Mouse (Mus musculus) erythroid progenitor cell, adult 5-6 weeks (primary cell): Measurements from ENCODE around the gene Dpep3. TPM values are rescaled to one million over a fixed set of nuclear protein-coding genes. Genes with fewer than 3 reads are reported as not detected.
"Not testable (repeated sequence)": the region's sequence is repeated elsewhere in the genome, so short reads cannot be mapped to it uniquely, and the experiment has no call there.

Source experiments
- ATAC-seq: replicated peaks from 2 replicates; pipeline ENCODE4 v1.8.0; 2016; ENCODE audit warnings: moderate number of reproducible peaks, mild to moderate bottlenecking, moderate TSS enrichment, inconsistent platforms; ENCODE audit not compliant: poor library complexity, low FRiP score, severe bottlenecking
- total RNA-seq, 2 experiments: library from RNA; stranded (forward) in 1 of 2; stranded (reverse) in 1 of 2; fragments of 150-400 nt in 1 of 2; fragments of 186-747, 209-891 nt in 1 of 2; gene quantifications; 2 replicates each; pipeline versions ENCODE4 v1.2.3 to v1.2.4; 2015 to 2017; ENCODE audit warnings: low replicate concordance in 2 of 2

Dpep3 gene
- total RNA-seq, 2 experiments from 2014 or later, result not detected

DNA sequence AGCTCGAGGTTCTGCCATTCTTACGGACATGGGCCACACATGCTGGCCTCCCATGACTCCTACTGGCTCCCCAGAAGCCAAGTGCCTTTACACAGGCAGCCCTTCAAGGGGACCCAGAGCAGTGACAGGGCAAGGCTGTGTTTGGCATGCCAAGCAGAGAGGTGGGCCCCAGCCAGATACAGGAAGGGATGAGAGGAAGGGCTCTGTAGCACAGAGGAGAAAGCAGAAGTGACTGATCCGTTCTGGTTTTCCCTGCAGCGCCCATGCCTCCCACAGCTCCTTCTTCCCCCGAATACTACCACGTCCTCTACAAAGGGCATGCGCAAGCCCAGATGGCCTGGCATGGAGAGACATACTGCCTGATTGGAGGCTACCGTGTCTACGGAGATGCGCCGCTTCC is 4.2 kb upstream of the Dpep3 start:
- not testable (repeated sequence) for ATAC-seq

- ATAC-seq, result no peak
Measured at GRCm38 (mm10) chr8:105981146-105981545, 1.9 kb upstream of the Dpep3 start.

- ATAC-seq, result no peak
Measured at GRCm38 (mm10) chr8:105975363-105975762, 3.9 kb downstream of the Dpep3 start.

- ATAC-seq, result no peak
Measured at GRCm38 (mm10) chr8:105971019-105971720, 8.1 kb downstream of the Dpep3 start.

DNA sequence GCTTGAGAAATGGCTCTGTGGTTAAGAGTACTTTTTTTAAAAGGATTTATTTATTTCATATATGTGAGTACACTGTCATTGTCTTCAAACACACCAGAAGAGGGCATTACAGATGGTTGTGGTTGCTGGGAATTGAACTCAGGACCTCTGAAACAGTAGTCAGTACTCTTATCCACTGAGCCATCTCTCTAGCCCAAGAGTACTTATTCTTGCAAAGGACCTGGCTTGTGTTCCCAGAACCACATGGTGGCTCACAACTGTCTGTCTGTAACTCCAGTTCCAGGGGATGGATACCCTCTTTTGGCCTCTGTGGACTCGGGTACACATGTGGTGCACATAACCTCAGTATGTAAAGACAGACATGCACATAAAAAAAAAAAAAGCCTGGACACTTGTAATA is 9.9 kb downstream of the Dpep3 start:
- ATAC-seq, result no peak

GRCm38 (mm10) chr8:105966692-105967311 is 12.4 kb downstream of the Dpep3 start:
- peak; percentile 62 for ATAC-seq

GRCm38 (mm10) chr8:105965905-105966341 is 13.3 kb downstream of the Dpep3 start, which contains the start of gene Slc12a4:
Slc12a4 (minus strand) TSS chr8:105966097.
- ATAC-seq, result peak; percentile 48

GRCm38 (mm10) chr8:105965266-105965904 is 13.8 kb downstream of the Dpep3 start:
- ATAC-seq, result peak; percentile 36; the same call in 1 of the 2 replicates

DNA sequence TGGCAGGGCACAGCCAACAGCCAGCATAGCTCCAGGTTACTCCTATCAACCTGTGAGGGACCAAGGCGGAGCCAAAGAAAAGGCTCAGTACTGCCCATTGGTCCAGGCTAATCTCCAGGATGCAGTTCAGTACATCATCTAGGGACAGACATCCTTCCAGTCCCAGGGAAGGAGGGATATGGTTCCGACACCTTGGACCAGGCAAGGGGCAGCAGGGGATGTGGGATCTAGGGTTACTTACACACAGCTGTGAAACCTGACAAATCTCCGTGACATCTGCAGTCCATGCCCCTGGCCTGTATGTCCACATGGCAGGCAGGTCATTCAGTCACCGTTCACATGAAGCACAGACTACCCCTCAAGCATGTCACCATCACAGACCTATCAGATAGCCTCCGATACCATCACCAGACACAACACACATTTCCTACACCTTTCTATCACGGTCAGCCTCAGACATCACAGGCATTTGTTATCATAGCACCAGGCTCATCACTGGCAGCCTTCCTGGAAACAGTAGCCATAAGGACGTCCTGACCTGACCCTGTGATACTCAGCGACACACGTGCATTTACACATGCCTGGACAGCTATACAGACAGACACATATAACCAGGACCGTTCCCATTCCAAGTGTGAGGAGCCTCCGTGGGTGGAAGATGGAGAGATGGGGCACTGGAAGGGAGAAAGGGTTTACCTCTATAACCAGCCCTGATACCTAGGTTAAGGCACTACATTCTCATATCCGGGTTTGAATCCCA is 14.5 kb downstream of the Dpep3 start:
- no peak for ATAC-seq

DNA sequence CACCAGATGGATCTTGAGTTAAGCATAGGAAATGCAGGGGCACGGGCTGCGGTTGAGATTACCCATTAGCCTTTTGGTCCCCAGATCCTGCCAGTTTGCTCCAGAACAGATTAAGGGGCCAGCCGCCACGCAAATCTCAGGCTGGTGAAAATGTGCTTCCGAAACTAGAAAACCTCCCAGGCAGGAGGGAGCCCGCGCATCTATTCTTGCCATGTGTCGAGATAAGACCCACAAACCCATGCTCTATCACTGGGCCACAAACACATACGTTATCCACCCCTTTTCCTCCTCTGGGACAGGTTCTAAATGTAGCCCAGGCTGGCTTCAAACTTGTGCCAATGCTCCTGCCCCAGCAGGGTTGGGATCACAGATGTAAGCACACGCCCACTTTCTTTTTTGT is 17.7 kb downstream of the Dpep3 start:
- no peak for ATAC-seq

- peak; percentile 44 for ATAC-seq
Measured at GRCm38 (mm10) chr8:105961101-105961500, 18.1 kb downstream of the Dpep3 start.

- no peak for ATAC-seq
Measured at GRCm38 (mm10) chr8:105959350-105959749, 19.9 kb downstream of the Dpep3 start.

DNA sequence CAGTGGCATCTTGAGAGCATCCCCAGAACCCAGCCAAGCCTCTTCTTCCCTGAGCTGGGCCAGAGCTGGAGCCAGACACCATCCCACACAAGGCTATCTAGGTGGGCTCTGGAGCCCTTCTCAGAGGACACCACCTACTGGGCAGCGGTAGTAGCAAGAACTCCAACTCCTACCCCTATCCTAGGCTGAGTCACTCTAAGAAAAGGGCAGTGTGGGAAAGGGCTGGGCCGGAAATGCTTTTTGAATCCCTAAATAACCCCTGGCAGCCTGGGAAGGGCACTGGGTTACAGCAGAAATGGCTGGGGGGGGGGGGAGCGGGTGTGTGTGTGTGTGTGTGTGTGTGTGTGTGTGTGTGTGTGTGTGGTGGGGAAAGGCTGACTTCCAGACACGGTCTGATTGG is 21.4 kb downstream of the Dpep3 start:
- ATAC-seq, result no peak

DNA sequence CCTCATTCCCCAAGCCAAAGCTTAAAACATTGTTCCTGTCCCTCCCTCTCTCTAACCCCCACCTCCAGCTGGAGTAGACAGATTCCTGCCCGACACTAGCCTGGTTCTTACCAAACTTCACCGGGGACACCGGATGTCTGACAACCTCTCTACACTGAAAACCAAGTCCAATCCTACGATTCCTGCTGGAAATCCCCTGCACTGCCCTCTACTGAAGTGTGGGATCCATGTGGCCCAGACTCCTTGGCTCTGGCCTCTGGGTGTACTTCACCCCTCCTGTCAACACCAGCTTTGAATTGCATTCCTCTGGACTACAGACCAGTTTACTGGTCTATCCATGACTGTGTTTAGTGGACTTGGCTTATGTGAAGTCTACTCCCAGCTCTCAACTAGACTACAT is 22.7 kb downstream of the Dpep3 start:
- ATAC-seq, result no peak

DNA sequence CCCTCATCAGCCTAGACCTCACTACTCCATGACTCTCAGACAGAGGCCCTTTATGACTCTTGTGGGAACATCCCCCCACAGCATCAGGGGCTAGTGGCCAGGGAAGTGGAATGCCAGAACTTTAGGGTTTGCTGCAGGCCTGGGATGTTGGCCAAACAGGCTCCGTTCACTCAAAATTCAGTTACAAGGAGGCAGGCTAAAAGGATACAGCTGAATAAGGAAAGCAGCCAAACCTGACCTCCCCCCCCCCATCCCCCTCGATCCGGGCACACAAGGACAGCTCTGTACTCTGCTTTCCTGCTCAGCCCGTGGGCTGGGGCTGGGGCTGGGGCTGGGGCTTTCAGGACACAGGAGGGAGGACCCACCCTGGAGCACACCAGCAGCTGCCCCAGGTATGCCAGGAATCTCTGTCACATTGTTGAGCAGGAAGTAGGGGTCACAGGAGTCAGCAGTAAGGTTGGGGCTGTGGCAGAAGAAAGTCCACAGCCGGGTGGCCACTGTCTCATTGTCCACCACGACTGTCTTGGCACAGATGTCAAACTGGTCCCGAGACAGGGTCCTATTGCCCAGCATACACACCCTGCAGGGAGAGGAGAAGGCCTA is 28.1 kb downstream of the Dpep3 start:
- no peak for ATAC-seq

DNA sequence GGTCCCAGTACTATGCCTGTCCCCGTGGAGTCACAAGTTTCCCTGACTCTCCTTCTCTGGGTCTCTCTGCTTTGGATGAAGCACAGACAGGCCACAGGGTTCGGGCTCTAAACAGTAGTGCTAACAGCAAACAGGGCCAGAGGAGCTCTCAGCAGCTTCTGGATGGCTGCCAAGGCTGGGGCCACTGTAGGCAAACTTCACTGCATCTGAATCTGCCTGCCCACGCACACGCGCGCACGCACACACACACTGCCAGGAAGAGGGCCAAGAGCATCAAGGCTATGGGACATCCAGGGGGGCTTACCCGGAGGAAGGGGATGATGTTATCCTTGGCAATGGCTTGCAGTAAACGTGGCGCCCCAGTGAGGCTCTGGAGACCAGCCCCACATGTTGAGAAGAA is 29.9 kb downstream of the Dpep3 start:
- ATAC-seq, result no peak

DNA sequence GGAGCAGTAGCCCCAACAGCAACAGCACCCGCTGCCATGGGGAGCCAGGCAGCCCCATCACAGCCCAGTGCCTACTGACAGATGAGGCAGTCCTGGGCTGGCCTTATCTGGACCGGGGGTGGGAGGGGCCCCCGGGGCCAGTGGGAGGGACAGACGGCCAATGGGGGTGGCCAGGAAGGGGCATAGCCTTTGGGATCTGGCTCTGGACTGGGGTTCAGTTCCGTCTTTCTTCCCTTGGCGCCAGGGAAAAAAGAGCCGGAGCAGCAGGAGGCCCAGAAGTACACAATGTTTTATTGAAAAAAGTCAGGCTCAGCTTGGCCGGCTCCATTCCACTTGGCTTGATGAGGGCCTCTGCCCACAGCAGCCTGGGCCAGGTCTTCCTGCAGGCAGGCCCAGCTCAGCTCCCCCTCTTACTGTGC is 35.9 kb downstream of the Dpep3 start, which contains the start of gene Lcat:
TSS of gene Lcat (minus strand) at position 62 of the 419 bp plus-strand sequence.
- no peak for ATAC-seq

- no peak for ATAC-seq
Measured at GRCm38 (mm10) chr8:105942542-105942941, 36.7 kb downstream of the Dpep3 start.

DNA sequence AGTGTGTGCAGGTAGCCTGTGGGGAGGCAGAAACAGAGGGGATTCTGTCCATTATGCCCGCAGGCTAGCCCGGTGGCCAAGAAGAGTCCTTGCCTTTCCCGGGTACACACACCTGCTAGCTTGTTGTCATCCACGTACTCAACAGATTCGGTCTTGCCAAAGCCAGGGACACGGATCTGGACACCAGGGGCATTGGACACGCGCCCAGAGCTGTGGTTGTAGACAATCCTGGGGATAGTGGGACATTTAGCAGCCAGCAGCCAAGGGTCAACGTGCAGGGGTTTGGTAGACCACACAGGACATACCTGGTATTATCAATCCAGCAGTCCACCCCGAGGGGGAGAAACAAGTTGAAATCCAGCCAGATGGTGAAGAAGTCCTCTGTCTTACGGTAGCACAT is 37.2 kb downstream of the Dpep3 start:
- ATAC-seq, result no peak

DNA sequence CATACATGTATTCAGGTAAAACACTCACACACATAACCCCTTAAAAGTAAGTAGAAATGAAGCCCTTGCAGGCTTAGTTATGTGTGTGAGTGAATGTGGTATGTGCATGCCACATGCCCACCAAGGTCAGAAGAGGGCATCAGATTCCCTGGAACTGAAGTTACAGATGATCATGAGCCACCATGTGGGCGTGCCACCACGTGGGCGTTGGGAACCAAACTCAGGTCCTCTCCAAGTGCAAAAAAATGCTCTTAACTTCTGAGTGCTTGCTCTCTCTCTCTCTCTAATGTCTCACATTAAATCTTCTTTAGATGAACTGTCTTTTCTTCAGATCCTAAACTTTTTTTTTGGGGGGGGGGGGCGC is 40.9 kb downstream of the Dpep3 start, which contains the start of gene Psmb10:
TSS of gene Psmb10 (minus strand) at position 139 of the 364 bp plus-strand sequence.
- ATAC-seq, result no peak
